Mouse (Mus musculus): ENCODE data around the gene Itpr1. TPM values are rescaled to one million over a fixed set of nuclear protein-coding genes. Genes with fewer than 3 reads are reported as not detected.
A peak's percentile ranks its signal among the peaks of the same experiment; 100 is the strongest.

Itpr1 gene
- total RNA-seq, 2 experiments from 2014 or later, result 37.0 to 48.1 TPM

DNA sequence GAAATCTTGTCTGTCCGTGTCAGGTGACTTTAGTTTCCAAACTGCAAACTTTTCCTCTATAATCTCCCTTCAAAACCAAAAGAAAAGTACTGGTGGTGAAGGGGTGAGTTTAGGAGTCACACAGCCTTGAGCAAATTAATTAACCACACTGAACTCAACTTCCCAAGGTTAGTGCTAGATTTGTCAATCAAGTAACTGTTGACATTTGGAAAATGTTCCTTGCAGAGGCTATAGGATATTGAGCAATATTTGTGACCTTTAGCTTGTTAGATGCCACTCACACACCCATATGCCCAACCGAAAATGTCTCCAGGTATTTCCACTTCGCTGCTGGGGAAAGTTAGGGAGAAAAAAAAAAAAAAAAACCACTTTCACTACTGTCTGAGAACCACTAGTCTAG, 259.0 kb downstream of the Itpr1 start:
- DNase-seq, result no peak

DNA sequence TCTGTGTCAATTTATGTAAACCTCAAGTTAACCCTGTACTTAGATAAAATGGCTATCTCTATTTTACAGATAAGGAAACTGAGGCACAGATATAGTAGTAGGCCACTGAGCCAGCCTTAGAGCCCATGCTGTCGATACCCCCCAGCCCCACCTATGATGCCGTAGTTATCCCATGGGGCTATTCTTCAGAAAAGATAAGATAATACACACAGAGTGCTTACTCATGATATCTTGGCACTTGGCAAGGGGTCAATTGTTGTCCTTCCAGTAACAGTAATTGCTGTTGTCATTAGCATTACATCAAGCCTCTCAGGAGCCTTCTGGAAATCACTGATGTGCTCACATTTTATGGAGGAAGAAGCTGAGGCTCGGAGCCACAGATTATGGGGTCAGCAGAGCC, 259.9 kb downstream of the Itpr1 start:
- DNase-seq, result no peak

DNA sequence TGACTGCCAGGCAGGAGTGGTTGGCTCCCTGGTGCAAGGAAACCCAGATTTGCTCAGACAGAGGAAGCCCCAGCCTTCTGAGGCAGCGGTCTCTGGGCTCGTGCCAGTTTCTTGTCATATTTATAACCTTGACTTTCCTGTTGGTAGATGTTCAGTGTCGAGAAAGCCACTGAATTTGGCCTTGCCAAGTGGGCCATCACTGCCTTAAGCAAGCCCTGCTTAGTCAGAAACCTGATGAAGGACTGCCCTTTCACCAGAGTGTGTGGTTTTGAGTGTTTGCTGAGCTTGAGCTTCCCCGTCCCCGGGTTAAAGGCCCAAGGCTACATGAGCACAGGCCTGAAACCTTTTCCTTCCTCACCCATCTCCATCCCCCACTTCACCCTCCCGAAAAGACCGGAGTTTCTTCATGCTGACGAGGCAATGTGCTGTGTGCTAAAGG, 263.9 kb downstream of the Itpr1 start:
- peak; percentile 35 to 45 for DNase-seq

DNA sequence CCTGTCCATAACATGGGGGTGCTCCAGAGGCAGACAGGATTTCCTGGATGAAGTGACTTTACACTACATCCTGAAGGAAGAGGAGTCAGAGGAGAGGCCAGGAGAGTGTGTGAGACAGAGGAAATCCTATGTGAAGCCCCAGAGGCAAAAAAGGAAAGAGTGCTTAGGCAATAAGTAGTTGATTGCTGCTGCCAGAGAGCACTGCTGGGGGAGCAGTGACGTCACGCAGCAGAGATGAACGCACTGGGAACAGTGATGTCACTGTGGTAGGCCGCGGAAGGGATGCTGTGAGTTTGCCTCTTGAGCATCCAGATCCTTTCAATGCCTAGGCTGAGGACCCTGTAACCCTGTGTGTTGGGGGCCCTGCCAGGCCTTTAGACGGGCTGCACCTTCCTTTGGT, 264.7 kb downstream of the Itpr1 start:
- no peak for DNase-seq

DNA sequence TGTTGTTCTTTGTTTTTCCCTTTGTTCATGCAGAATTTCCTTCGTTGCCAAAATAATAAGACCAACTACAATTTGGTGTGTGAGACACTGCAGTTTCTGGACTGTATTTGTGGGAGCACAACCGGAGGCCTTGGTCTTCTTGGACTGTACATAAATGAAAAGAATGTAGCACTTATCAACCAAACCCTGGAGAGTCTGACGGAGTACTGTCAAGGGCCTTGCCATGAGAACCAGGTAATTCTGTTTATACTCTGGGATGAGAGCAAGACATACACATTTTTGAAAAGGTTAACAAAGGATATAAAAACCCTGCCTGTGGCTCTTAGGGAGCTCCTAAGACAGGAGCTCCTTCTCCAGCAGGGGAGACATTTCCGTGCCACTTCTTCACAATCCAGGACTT, 268.3 kb downstream of the Itpr1 start:
- no peak for DNase-seq

DNA sequence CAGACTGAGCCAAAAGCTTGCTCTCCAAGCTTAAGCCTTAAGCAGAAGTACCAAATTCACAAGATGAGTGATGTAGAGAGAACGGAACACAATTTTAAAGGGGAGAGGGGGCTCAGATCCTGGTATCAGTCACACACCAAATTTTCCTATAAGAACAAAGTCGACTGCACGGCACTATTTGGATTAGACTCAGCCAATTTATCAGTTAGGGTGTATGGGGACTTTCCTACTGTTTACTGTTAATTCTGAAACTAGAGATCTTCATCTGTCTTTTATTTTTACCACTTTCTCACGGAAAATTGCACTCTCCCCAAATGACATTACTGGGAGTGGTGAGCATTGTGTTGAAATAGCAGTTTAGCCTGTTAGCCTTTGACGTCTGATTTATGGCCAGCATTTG, 269.6 kb downstream of the Itpr1 start:
- no peak for DNase-seq

DNA sequence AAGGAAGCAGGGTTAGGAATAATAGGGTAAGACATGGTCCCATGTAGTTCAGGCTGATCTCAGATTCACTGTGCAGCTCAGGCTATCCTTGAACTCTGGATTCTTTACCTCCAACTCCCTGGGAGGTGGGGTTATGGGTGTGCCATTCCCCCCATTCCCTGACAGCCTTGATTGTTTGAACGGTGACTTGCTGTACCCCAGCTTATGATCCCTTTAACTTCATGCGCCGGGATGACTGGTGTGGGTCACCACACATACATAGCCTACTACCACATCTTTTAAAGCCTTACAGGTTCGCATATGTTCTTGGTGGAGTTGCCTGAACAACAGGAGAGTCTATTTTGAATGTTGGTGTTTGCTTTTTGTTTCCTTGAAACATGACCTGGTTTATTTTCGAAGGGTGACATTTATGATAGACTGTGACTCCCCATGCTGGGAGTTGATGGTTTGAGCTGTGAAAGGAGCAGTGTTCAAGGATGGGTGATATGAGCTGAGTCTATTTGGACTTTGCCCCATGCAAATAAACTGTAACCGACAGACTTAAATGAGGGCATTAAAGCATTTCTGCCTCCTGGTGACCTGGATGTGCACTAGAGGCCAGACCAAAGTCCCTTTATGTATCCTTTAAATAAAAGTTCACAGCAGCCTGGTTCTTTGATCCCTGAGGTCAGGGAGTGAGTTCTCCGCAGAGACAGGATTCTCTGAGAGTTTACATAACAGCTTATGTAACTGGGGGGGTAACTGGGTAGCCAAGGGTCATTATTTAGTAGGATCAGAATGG, 273.5 kb downstream of the Itpr1 start:
- DNase-seq, result no peak

DNA sequence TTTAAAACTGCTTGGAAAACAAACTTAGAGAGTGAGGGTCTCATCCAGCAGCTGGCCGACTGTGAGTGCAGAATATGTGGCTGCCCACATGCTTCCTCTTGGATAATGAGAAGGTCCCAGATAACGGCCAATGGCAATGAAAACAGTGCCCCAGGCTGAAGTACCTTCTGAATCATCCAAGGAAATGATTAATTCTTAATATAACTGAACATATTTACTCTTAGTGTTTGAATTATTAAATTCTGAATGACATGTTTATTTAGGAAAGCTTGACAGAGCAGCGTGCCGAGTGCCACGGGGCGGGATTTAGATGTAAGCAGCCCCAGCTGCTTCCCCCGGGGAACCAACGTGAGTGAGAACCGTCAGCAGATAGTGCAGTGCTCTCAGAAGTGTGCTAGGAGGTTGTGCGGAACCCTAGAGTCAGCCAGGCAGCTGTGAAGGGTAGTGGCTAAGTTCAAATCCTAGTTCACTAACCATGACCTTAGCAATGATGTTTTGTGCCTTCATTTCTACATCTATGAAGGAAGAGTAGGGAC, 274.5 kb downstream of the Itpr1 start:
- DNase-seq, result no peak

DNA sequence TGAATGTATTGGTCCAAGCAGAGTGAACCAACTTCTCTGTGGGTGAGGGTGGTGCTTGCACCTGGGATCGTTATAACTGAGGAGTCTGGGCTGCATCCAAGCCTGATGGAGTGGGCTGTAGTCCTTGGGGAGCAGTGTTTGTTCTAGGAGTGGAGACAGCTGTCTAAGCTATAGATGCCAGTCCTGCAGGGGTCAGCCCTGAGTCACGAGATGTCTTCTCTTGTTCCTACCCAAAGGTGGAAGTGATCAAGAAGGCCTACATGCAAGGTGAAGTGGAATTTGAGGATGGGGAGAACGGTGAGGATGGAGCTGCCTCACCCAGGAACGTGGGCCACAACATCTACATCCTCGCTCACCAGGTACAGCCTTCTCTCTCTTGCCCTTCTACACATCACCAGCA, 275.4 kb downstream of the Itpr1 start:
- no peak for DNase-seq

DNA sequence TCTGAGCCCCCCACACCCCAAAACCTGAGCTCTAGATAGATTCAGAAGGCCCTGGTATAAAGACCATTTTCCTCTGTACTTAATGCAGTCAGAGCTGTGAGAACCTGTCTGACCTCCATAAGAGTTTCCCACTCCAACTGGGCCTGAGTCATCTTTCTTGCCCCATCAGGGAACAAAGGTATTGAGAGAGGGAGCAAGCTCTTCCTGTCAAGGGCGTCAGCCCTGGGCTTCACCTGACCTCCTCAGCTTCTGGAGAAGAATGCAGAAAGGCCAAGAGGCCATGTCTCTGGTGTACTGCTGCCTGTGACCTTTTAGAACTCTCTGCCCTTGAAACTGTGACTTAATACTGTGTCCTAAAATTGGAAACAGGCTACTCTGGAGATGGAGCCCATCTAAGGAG, 279.1 kb downstream of the Itpr1 start:
- no peak for DNase-seq

DNA sequence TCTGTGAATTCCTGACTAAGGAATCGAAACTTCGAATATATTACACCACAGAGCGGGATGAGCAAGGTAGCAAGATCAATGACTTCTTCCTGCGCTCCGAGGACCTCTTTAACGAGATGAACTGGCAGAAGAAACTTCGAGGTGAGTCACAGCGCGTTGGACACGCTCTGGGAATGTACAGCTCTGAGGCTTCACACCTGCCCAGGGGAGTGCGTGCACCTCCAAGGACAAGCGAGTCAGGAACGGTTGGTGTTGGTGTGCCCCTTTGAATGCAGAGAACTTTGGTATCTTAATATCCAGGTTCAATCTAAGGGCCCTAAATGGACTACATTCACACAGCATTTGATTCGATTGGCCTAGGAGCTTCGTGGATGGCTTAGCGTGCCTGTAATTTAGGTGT, 280.9 kb downstream of the Itpr1 start:
- DNase-seq, result no peak

DNA sequence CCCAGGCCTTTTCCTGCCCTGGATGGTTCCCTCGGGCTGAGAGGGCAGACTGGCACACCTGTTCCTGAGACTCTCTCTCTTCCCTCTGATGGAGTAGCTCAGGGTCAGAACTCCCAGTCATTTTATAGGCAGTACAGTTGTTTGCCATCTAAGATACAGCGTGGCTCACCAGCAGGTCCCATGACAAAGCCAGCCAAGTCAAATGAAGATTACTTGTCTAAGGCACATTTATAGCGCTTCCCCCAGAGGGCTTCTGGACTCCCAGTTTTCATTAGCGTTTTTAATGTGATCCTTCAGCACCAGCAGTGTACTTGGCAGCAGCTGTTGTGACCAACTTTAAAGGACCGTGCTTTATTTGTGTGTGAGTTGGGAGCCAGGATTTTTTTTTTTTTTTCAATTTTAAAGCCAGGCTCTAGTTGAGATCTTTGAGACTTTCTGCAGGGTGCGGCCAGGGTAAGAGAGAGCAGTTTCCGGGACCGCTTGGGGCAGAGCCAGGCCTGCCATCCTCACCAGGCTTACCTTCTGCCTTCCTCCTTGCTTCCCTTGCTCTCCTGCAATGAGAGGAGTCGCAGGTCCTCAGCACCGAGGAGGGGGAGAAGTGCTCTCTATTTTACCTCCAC, 281.4 kb downstream of the Itpr1 start:
- DNase-seq, result peak in 1 of 2 experiments; percentile 15

DNA sequence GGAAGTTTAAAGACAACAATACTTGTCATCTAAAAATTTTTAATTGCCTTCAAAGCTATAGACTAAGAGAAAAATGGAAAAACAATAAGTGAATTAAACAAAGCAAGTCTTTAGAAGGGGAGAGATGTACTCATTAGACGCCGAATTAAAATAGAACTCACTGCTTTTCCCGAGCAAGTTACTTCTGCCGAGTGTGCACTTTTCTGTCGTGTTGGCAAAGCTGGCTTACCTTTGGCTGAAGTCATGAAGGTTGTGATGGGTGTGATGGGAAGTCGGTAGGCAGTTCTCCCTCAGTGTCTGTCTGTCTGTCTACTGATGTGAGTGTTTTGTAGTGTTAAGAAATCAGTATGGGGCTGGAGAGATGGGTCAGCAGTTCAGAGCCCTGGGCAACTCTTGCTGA, 282.1 kb downstream of the Itpr1 start:
- DNase-seq, result no peak

DNA sequence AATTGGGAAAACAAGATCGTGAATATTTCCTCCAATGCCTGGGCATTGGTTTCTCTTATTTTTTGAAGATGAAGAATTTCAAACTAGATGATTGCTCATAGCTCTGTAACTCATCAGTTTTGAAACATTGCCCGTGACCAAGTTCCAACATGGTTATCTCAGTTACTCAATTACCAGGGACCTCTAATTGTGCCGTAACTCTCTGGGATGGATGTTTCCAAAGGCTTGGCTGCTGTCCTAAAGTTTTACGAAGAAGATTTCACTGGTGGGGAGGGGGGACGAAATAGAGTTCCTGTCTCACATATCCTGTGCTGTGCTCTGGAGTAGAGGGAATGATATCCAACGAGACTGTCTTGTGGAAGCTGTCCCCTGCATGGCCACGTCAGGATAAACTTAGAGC, 285.2 kb downstream of the Itpr1 start:
- peak; percentile 45 to 51 for DNase-seq

DNA sequence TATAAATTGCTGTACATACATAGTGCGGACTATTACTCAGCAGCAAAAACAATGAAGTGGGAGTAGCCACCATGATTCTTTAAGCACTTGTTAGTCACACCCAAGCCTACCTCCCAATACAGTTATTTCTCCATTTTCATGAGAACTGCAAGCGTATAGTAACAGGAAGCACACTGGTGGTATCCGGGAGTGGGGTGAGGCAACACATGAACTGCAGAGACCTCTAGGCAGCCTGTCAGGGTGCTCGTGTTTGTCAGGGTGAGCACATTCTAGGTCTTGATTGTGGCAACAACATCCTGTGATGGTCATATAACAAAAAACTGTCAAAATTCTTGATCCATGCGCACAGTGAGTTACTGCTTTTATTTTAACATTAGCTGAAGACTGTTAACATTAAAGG, 290.8 kb downstream of the Itpr1 start:
- no peak for DNase-seq

DNA sequence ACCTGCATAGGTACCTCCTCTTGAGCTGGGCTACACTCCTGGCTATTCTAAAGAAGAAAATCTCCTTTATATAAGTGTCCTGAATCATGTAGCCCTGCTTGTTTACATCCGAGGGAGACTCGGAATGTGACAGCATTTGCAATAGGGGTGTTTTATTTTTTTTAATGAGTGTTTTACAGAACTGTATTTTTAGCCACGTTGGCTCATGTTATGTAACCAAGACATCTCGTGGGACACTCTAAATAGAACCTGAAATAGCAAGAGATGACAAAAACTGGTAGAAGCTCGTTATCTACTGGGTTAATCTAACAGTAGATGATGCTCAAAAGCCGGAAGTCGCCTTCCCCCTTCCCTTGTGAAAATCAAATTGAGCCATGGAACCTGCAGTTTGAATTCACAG, 291.8 kb downstream of the Itpr1 start:
- no peak for DNase-seq

DNA sequence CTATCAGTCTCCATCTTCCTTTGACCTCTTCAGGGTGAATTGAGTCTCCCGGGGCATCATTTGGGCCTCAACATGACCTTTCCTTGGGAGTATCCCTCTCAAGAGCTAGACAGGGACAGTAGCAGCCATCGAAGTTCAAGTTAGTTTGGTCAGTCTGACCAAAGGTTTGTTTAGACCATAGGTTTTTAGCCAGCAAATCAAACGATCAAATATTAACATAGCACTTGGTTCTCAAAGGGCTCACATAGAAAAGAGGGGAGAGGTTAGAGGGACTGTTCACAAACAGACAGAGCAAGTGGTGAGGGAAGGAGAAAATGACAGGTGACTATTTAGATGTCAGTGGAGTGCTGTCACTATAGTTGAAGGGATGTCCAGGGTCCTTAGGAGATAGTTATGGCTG, 293.3 kb downstream of the Itpr1 start:
- no peak for DNase-seq

DNA sequence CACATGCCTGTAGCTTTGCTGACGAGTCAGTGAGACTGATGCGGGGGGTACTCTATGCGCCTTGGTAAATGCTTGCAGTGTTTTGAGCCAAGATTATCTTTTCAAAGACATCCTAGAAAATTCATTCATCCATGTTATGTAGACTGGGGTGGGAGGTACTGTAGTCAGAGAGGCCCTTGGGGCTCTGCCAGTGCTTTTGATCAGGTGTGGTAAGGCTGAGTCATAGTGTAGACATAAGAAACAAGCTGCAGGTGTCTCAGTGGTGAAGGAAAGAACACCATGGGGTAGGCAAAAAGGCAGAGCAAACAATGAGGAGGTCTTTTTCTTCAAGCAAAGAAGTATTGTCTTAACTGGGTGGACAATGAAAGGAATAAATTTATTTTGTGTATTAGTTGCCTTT, 294.4 kb downstream of the Itpr1 start:
- DNase-seq, result no peak

DNA sequence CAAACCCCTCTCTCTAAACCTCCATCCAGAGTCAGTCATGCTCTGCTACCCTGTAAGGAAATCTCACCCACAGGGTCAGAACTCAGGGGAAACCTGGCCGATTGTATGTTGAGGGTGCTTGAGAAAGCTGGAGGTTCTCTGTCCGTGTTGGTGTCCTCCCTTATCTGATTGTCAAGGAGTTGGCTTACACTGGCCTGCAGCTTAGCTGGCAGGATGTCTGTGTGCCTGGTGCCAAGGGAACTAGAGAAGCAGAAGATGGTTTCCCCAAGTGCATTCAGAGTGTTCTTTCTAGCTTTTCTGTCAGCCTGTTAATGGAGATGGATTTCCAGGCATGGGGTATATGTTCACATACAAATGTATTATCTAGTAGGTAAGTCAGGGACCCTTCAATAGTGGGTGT, 296.4 kb downstream of the Itpr1 start:
- no peak for DNase-seq

DNA sequence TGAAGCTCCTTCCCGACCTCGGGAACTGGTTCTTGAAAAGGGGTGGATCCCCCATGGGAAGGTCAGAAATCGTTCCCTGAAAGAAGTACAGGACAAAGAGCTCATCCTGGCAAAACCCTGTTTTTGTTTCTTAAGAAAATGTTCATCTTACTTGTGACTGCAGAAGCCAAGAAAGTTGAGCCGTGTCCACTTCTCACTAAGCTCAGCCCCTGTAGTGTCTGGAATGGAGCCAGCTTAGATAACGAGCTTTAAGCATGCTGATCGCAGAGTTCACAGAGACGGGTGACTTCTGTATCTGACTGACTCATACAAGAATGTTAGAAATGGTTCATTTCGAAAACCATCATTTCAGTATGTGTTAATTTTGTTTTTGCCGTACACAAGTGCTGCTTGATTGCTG, 297.2 kb downstream of the Itpr1 start:
- DNase-seq, result peak; percentile 64 to 70

DNA sequence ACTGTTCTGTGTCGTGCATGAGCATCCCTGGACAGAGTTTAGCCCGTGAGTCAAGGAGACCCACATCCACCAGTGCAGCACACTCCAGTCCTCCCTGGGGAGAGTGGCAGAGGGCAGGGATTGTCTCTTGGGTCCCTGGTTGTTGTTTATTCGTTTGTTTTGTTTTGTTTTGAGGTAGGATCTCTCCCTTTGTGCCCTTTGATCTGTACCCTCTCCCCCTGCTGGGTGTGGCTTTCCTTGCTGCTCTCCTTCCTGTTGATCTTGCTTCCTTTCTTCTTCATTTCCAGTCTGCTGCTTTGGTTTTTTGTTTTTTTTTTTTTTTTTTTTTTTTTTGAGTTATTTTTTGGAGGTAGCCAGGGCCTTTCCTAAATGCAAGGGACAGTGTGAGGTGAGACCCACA, 299.2 kb downstream of the Itpr1 start:
- no peak for DNase-seq

DNA sequence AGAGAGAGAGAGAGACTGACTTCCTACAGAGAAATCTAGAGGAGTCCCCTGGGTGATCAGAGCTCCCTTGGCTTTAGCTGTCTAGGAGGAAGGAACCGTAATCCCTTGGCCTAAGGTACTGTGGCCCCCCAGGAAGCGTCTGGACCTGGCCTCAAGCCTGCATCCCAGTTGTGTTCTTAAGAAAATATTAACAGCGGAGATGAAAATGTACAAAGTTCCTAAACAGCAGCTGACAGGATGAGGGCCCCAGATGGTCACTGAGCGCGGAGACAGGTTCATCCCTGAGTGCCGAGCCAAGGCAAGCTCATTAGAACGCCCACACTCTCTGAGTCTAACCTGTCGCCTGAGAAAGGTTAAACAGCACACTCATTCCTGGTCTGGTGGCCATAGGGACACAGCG, 300.1 kb downstream of the Itpr1 start:
- no peak for DNase-seq

DNA sequence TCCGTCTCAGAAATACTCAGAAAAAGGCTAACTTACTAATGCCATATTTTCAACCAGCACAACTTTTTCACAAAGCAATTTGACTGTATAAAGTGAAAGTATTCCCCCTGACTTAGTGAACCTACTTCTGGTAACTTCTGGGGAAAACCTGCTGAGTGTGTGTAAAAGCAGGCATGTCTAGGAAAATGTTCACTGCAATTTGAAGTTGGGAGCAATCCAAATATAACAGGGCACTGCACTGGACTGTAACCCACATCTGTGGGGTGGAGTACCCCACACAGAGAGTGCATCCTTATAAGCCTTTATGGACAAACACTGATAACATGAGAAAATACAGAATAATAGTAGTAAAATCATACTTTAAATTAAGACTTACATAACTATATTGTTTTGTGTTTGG, 303.4 kb downstream of the Itpr1 start:
- no peak for DNase-seq
